Mouse (Mus musculus) Patski (cell line): ENCODE data around the gene Fut8. TPM values are rescaled to one million over a fixed set of nuclear protein-coding genes. Genes with fewer than 3 reads are reported as not detected.

Experiments used
- ATAC-seq: fragments of 100-300 bp; one replicate; pipeline ENCODE4 v1.8.0; 2021
- CTCF ChIA-PET: fragments of 350-600 bp; sonication (Branson Sonifier 250); formaldehyde crosslinking; loops from one replicate; lab custom pipeline; 2022; ENCODE audit warnings: inconsistent platforms; lab: Charles Lee
- POLR2A ChIA-PET: fragments of 350-600 bp; sonication (Branson Sonifier 250); formaldehyde crosslinking; loops from one replicate; lab custom pipeline; 2022; ENCODE audit warnings: antibody characterized with exemption, inconsistent platforms; lab: Charles Lee
- DNase-seq: peaks from one replicate; pipeline ENCODE4 v3.0.0-alpha.2; 2011; ENCODE audit warnings: low read depth, low spot score
- H3K27me3 ChIP-seq: fragments of 371-371 bp; one replicate; pipeline ENCODE4 v1.5.1; 2021
- CTCF ChIP-seq: fragments of 100-300 bp; IDR thresholded peaks from one replicate; pipeline ENCODE4 v1.5.1; 2021
- in situ Hi-C: fragments of 300-500 bp; cut with MboI; formaldehyde crosslinking; loops from 3 replicates; pipeline ENCODE4 v1.11.1; 2018; ENCODE audit warnings: low pct_unique_long_range_greater_than_20kb, mixed read lengths
- polyA plus RNA-seq: library from polyadenylated mRNA; unstranded; gene quantifications from one replicate; pipeline ENCODE4 v1.2.3, GENCODE M21; 2021

Gene Fut8
- polyA plus RNA-seq, 1 experiment from 2014 or later: 62.2 TPM

DNA sequence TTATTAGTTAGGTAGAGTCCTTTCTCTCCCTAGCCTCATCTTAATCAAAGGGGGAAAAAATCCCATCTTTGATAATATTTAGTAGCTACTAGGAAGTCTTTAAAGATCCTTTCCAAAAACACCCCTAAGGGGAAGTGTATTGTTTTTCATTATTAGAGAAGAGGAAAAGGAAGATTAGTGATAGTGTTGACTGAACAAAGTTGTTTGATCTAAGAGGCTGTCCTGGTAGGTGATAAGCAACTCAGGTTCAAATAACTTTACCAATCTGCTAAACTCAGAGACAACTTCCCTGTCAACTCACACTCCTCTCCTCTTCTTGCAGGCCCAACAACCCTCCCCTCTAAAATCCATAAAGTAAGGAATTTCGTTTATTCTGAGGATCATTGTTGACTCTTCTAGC lies 190.2 kb downstream of the Fut8 start:
- no peak for TF ChIP-seq CTCF
- DNase-seq (no peak), ATAC-seq (no peak)
- POLR2A ChIA-PET: no interaction called here
- CTCF ChIA-PET: no interaction called here
- H3K27me3 ChIP-seq: no peaks in the 10 kb centered on the region
- in situ Hi-C loops: no loop called here

DNA sequence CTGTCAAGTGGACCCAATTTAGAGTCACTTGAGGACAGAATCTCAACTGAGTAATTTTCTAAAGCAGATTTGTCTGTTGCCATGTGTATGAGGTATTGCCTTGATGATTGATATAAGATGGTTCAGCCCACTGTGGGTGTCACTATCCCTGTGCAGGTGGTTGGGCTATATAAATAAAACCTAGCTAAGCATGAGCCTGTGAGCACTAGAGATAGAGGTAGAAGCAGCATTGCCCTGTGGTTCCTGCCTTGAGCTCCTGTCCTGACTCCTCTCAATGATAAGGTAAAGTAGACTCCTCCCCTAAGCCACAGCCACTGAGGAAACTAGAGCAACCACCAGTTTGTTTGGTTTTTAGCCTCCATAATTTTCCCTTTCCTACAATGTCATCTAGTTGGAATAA lies 191.5 kb downstream of the Fut8 start:
- TF ChIP-seq CTCF: no peak
- in situ Hi-C loops: no loop called here
- ChIA-PET POLR2A (no interaction called here), CTCF (interaction anchor here (1.2 kb wide), 1 partner anchor 11 kb away, joined by 4 read pairs; no protein-coding TSS in a partner anchor)
- DNase-seq (no peak), ATAC-seq (no peak)
- H3K27me3 ChIP-seq: no peaks in the 10 kb centered on the region

GRCm38 (mm10) chr12:77436733-77437132 lies 198.8 kb downstream of the Fut8 start:
- no peaks in the 10 kb centered on the region for H3K27me3 ChIP-seq
- ChIA-PET CTCF (no interaction called here), POLR2A (no interaction called here)
- DNase-seq: no peak
- ATAC-seq: no peak
- no peak for TF ChIP-seq CTCF
- in situ Hi-C loops: no loop called here

GRCm38 (mm10) chr12:77450816-77451215 lies 212.9 kb downstream of the Fut8 start:
- DNase-seq: no peak
- H3K27me3 ChIP-seq: no peaks in the 10 kb centered on the region
- in situ Hi-C loops: no loop called here
- no peak for TF ChIP-seq CTCF
- ChIA-PET POLR2A (no interaction called here), CTCF (interaction anchor here (1.3 kb wide), 1 partner anchor 9 kb away, joined by 3 read pairs; no protein-coding TSS in a partner anchor)
- no peak for ATAC-seq

GRCm38 (mm10) chr12:77466178-77466577 lies 228.3 kb downstream of the Fut8 start:
- in situ Hi-C loops: no loop called here
- CTCF ChIA-PET: no interaction called here
- ATAC-seq (no peak), DNase-seq (no peak)
- no peak for TF ChIP-seq CTCF
- no peaks in the 10 kb centered on the region for H3K27me3 ChIP-seq
- POLR2A ChIA-PET: no interaction called here

- no peak for TF ChIP-seq CTCF
- no peak for DNase-seq
- CTCF ChIA-PET: no interaction called here
- in situ Hi-C loops: no loop called here
- POLR2A ChIA-PET: no interaction called here
- no peaks in the 10 kb centered on the region for H3K27me3 ChIP-seq
- ATAC-seq: no peak
Measured at GRCm38 (mm10) chr12:77479931-77480330, 242.0 kb downstream of the Fut8 start.

DNA sequence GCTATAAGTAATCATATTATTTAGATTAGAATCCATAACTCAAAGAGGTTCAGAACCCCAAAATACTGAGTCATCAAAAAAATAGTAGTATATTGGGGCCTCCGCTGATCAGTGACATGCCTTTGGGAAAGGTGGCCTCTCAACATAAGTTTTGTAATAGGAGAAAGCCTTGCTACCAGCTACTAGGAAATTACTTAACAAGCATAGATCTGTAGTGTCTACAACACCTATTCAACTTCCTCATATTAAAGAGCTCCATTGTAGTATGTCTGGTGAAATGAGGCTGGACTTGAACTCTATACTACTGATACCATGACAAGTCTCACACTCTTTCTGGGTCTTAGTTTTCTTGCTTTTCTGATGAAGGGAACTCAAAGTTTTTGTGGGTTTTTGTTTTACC lies 243.2 kb downstream of the Fut8 start:
- DNase-seq (no peak), ATAC-seq (no peak)
- in situ Hi-C loops: no loop called here
- ChIA-PET CTCF (interaction anchor here (1.1 kb wide), 1 partner anchor 20 kb away, joined by 3 read pairs; no protein-coding TSS in a partner anchor), POLR2A (no interaction called here)
- no peak for TF ChIP-seq CTCF
- no peaks in the 10 kb centered on the region for H3K27me3 ChIP-seq

- no peak for DNase-seq
- H3K27me3 ChIP-seq: no peaks in the 10 kb centered on the region
- no peak for ATAC-seq
- no peak for TF ChIP-seq CTCF
- ChIA-PET CTCF (interaction anchor here (1.1 kb wide), 1 partner anchor 21 kb away, joined by 3 read pairs; no protein-coding TSS in a partner anchor), POLR2A (no interaction called here)
- in situ Hi-C loops: no loop called here
Measured at GRCm38 (mm10) chr12:77481799-77482198, 243.9 kb downstream of the Fut8 start.

DNA sequence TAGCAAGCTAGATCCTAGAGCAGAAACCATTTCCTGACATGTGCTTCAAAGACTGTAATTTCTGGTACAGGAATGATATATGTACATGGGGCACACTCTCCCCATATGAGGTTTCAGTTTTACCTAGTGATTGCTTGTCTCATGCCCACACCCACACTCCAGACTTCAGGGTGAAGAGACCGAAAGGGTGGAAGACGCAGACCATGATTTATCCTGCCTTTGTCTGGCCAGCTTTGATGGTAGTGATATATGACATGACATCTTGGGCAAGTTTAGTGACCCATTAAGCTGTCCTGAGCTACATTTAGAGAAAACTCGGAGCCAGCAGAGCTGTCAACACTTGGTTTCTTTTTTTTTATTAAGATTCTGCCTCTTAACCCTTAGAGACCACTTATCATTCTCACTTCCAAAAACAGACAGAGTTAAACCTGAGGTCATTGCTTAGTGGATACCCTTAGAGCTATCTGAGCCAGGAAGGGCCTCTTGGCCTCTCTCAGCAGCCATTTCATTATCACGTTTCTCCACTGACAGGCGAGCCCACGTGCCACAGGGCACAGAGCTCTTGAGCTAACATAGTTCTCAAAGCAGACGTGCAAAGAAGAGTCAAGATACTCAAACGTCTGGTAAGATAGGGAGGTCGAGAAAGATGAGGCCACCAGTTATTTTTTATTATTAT lies 245.4 kb downstream of the Fut8 start:
- DNase-seq: no peak
- CTCF ChIA-PET: no interaction called here
- TF ChIP-seq CTCF: no peak
- POLR2A ChIA-PET: no interaction called here
- ATAC-seq: no peak
- H3K27me3 ChIP-seq: no peaks in the 10 kb centered on the region
- in situ Hi-C loops: no loop called here

DNA sequence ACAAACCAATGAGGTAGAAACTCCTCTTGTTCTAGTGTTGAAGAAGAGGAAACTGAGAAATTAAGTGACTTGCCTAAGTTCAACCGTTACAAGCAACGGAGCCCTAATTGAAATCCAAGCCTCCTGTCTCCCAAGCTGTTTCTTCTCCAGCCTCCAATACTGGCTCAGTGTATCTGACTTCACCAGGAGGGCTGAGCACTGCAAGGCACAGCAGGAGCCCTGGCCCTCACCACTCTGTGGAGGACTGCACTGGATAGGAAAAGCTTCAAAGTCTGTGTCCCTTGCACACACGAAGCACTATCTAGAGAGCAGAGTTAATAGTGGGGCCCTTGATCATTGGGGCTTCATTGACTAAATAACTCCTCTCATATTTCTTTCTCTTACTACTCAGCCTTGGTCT lies 246.8 kb downstream of the Fut8 start:
- no peaks in the 10 kb centered on the region for H3K27me3 ChIP-seq
- CTCF ChIA-PET: no interaction called here
- in situ Hi-C loops: no loop called here
- no peak for TF ChIP-seq CTCF
- ATAC-seq (no peak), DNase-seq (no peak)
- POLR2A ChIA-PET: no interaction called here

DNA sequence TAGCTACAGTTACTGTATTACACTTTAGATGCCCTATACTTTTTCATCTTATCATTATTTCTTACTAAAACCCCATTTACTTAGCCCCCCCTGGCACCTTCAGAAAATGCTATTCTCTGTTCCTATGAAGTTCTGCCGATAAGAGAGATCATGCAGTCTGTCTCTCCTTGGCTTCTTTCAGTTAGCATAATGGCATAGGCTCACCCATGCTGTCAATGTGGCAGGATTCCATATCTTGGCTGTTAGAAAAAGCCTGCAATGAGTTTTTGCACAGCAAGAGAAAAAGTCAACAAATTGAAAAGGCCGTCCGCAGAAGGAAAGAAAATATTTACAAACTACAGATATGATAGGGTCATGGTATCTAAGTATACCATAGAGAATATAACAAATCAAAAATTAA lies 253.6 kb downstream of the Fut8 start:
- no peak for TF ChIP-seq CTCF
- ChIA-PET POLR2A (no interaction called here), CTCF (no interaction called here)
- DNase-seq (no peak), ATAC-seq (no peak)
- in situ Hi-C loops: no loop called here
- H3K27me3 ChIP-seq: peaks cover 12% of the 10 kb centered on the region

GRCm38 (mm10) chr12:77495781-77496180 lies 257.9 kb downstream of the Fut8 start:
- H3K27me3 ChIP-seq: peaks cover 12% of the 10 kb centered on the region
- ATAC-seq (no peak), DNase-seq (no peak)
- ChIA-PET POLR2A (interaction anchor here (0.6 kb wide), 1 partner anchor 8 kb away, joined by 3 read pairs; no protein-coding TSS in a partner anchor), CTCF (no interaction called here)
- in situ Hi-C loops: no loop called here
- no peak for TF ChIP-seq CTCF
